Mouse (Mus musculus) ES-E14 (cell line): Measurements from ENCODE around the gene Klk10.

Experiments used
- HCFC1 ChIP-seq: IDR thresholded peaks from 2 replicates; pipeline ENCODE4 v1.6.1; 2012; ENCODE audit warnings: low read length, inconsistent platforms, borderline replicate concordance; ENCODE audit not compliant: insufficient read depth
- MAFK ChIP-seq: IDR thresholded peaks from 2 replicates; pipeline ENCODE4 v1.6.1; 2014; ENCODE audit warnings: mild to moderate bottlenecking, low read depth, low read length, inconsistent platforms; ENCODE audit not compliant: insufficient read depth
- ZC3H11A ChIP-seq: IDR thresholded peaks from 2 replicates; pipeline ENCODE4 v1.6.1; 2012; ENCODE audit warnings: low read depth, mild to moderate bottlenecking, inconsistent platforms, low read length, borderline replicate concordance

DNA sequence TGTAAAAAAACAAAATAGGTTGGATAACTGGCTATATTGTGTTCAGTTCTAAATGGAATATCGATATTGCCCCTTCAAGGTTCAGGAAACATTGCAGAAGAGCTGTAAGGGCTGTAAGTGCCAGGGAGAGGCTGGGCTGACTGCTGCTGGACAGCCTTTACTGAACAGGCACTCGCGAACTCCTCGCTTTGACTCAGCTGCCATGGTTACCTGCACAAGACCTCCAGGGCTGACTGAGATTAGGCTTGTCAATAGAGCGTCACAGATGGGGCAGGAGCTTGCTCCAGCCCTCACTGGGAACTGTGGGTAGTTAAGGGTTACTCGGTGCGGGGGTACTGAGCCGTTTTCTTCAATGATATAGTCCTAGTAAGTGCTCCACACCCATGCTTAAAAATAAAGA, 14.4 kb upstream of the Klk10 start:
- no peak for TF ChIP-seq ZC3H11A
- TF ChIP-seq HCFC1: no peak
- no peak for TF ChIP-seq MAFK
